Mouse (Mus musculus) cortical plate, adult 2 months (tissue): ENCODE results near the gene Mllt10. TPM values are rescaled to one million over a fixed set of nuclear protein-coding genes. Genes with fewer than 3 reads are reported as not detected.

ENCODE experiments used
- H3K27ac ChIP-seq: fragments of 200-500 bp; 2 replicates; pipeline ENCODE4 v1.5.1; 2012; ENCODE audit warnings: low read length, control low read depth, inconsistent platforms; ENCODE audit not compliant: insufficient read depth
- H3K4me1 ChIP-seq: fragments of 200-500 bp; 2 replicates; pipeline ENCODE4 v1.6.1; 2011; ENCODE audit warnings: low read length; ENCODE audit not compliant: control insufficient read depth, insufficient read depth
- H3K4me3 ChIP-seq: fragments of 200-500 bp; 2 replicates; pipeline ENCODE4 v1.5.1; 2011; ENCODE audit warnings: mild to moderate bottlenecking, low read length, control low read depth; ENCODE audit not compliant: insufficient read depth
- CTCF ChIP-seq: fragments of 200-500 bp; IDR thresholded peaks from 2 replicates; pipeline ENCODE4 v1.5.1; 2011; ENCODE audit warnings: mild to moderate bottlenecking, control low read depth, low read length; ENCODE audit not compliant: insufficient read depth; ENCODE audit errors: extremely low read depth
- POLR2A ChIP-seq: fragments of 200-500 bp; IDR thresholded peaks from 2 replicates; pipeline ENCODE4 v1.6.1; 2011; ENCODE audit warnings: mild to moderate bottlenecking, low read length, control low read depth; ENCODE audit not compliant: insufficient read depth; ENCODE audit errors: extremely low read depth
- polyA plus RNA-seq: library from polyadenylated mRNA; depleted of rRNA; stranded (reverse); fragments of >200 nt; gene quantifications from 2 replicates; pipeline ENCODE4 v1.2.3, GENCODE M21; 2012

The Mllt10 gene
- polyA plus RNA-seq, 1 experiment: 38.0 TPM

GRCm38 (mm10) chr2:18058146-18058708 lies 3.2 kb downstream of the Mllt10 start:
- peak overlapping the region; percentile 84; the same call in 1 of the 2 replicates for H3K4me3 ChIP-seq
- H3K27ac ChIP-seq: no peak overlapping the region
- no peaks in the 10 kb centered on the region; the same call in 1 of the 2 replicates for H3K4me1 ChIP-seq
- no peak for TF ChIP-seq CTCF
- TF ChIP-seq POLR2A: no peak

GRCm38 (mm10) chr2:18059063-18059462 lies 4.0 kb downstream of the Mllt10 start:
- Histone ChIP-seq H3K27ac (no peak overlapping the region), H3K4me3 (no peak overlapping the region), H3K4me1 (no peaks in the 10 kb centered on the region; the same call in 1 of the 2 replicates)
- no peak for TF ChIP-seq POLR2A
- no peak for TF ChIP-seq CTCF

DNA sequence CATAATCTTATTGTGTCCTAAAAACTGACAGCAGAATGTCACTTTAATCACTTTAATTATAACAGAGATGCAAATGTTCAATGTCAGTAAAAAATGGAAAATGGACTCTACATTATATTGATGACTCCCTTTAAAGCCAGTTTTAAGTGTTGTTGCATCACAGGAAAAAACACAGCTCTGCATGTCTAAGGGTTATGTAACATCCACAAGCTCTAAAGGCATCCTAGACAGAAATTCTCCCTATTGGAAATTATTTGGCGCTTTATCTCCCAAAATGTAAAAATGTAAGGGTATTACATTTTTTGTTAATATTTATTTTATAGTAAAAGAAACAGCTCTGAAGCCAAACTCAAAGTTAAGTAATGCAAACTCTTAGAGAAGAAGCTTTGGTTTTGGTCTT lies 4.9 kb downstream of the Mllt10 start:
- Histone ChIP-seq H3K4me3 (no peak overlapping the region), H3K4me1 (no peaks in the 10 kb centered on the region; the same call in 1 of the 2 replicates), H3K27ac (no peak overlapping the region)
- TF ChIP-seq POLR2A: no peak

DNA sequence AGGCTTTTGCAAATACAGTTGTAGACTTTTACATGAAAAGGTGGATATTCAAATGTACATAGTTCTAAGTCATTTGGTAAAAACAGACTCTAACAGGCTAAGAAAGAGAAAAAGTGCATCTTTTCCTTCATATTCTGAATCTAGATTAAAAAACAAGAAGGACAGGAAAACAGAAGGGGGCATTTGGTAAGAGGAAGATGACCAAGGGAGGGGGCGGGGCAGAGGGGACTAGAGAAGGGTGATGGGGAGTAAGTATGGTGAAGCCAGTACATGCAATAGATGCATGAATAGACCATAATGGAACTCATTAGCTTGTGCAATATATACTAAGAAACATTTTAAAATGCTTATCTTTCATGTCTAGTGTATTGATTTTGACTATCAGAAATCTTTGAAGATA lies 5.4 kb downstream of the Mllt10 start:
- H3K27ac ChIP-seq: no peak overlapping the region
- H3K4me1 ChIP-seq: no peaks in the 10 kb centered on the region; the same call in 1 of the 2 replicates
- no peak overlapping the region for H3K4me3 ChIP-seq
- TF ChIP-seq POLR2A (no peak), CTCF (no peak)

GRCm38 (mm10) chr2:18063763-18064251 lies 8.8 kb downstream of the Mllt10 start:
- H3K4me1 ChIP-seq: no peaks in the 10 kb centered on the region; the same call in 1 of the 2 replicates
- H3K4me3 ChIP-seq: peak overlapping the region; percentile 99
- H3K27ac ChIP-seq: peak overlapping the region; percentile 48
- no peak for TF ChIP-seq POLR2A
- TF ChIP-seq CTCF: no peak

- Histone ChIP-seq H3K4me3 (peak overlapping the region; percentile 99), H3K27ac (peak overlapping the region; percentile 84), H3K4me1 (no peaks in the 10 kb centered on the region; the same call in 1 of the 2 replicates)
- TF ChIP-seq POLR2A: peak; percentile 72
- TF ChIP-seq CTCF: no peak
Observed at GRCm38 (mm10) chr2:18064356-18064858, 9.4 kb downstream of the Mllt10 start.

DNA sequence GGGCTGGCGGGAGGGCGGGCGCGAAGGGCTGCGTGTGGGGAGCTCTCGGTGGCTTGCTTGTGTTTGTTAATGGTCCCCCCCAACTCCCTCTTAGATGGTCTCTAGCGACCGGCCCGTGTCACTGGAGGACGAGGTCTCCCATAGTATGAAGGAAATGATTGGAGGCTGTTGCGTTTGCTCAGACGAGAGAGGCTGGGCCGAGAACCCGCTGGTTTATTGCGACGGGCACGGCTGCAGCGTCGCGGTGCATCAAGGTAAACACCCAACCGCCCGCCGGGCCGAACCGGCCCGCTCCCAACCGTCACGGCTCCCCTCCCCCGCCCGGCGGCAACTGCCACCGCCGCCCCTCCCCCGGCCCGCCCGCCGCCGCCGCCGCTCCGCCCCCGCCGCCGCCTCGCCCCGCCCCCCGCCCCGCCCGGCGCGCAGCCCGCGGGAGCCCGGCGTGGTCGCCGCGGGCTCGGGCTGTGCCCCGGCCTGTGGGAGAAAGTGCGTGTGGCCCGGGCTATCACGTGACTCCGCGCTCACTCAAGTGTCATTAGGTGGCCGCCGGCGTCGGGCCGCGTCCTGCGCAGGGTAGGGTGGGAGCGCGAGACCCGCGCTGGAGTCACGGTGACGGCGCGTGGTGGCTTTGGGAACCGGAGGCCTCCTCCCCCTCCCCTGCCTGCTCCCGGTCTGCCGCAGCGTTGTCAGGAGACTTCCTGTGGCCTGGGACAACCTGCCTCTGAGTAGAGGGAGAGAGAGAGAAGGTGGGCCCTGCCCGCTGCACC lies 10.1 kb downstream of the Mllt10 start:
- Histone ChIP-seq H3K27ac (peak overlapping the region; percentile 99), H3K4me1 (no peaks in the 10 kb centered on the region; the same call in 1 of the 2 replicates), H3K4me3 (peak overlapping the region; percentile 99)
- TF ChIP-seq CTCF: no peak
- TF ChIP-seq POLR2A: peak; percentile 17; the same call in 1 of the 2 replicates

GRCm38 (mm10) chr2:18065708-18066030 lies 10.6 kb downstream of the Mllt10 start:
- Histone ChIP-seq H3K27ac (peak overlapping the region; percentile 78; the same call in 1 of the 2 replicates), H3K4me1 (no peaks in the 10 kb centered on the region; the same call in 1 of the 2 replicates), H3K4me3 (peak overlapping the region; percentile 99)
- TF ChIP-seq POLR2A (no peak), CTCF (no peak)

- Histone ChIP-seq H3K27ac (no peak overlapping the region), H3K4me1 (no peaks in the 10 kb centered on the region; the same call in 1 of the 2 replicates), H3K4me3 (no peak overlapping the region)
- TF ChIP-seq POLR2A (no peak), CTCF (no peak)
Observed at GRCm38 (mm10) chr2:18066436-18066835, 11.4 kb downstream of the Mllt10 start.
